In genomic region chr13:98206546-98206870, GRCm38 (mm10) we compare ENCODE assay signal across 7 mouse cellular contexts. TPM values are rescaled to one million over a fixed set of nuclear protein-coding genes. Genes with fewer than 3 reads are reported as not detected.
A peak's percentile ranks its signal among the peaks of the same experiment; 100 is the strongest.
DNase-seq lines count a peak whose midpoint lies in the region; ATAC-seq lines count a peak whose summit lies in the region.

No protein-coding gene starts in this region.

- peak overlapping the region; percentile 98 for H3K4me2 ChIP-seq in neural tube, embryonic 11.5 days (ENCODE audit: low read depth)
- peak overlapping the region; percentile 98 for H3K4me2 ChIP-seq in forebrain, embryonic 14.5 days (ENCODE audit: low read length)
- peak overlapping the region; percentile 96 for H3K4me2 ChIP-seq in liver, embryonic 12.5 days

- H3K36me3 ChIP-seq in neural tube, embryonic 11.5 days (ENCODE audit: control insufficient read depth, insufficient read depth, low read length), result no peaks in the 10 kb centered on the region
- no peaks in the 10 kb centered on the region for H3K36me3 ChIP-seq in forebrain, embryonic 14.5 days (ENCODE audit: control insufficient read depth, insufficient read depth, low read length)
- H3K36me3 ChIP-seq in liver, embryonic 12.5 days, result no peaks in the 10 kb centered on the region

- H3K27me3 ChIP-seq in neural tube, embryonic 11.5 days (ENCODE audit: control insufficient read depth, insufficient read depth, low read length), result no peaks in the 10 kb centered on the region
- peaks cover 7% of the 10 kb centered on the region; the same call in 1 of the 2 replicates for H3K27me3 ChIP-seq in forebrain, embryonic 14.5 days (replicated peaks; ENCODE audit: control insufficient read depth, insufficient read depth, low read length)
- peaks cover 78% of the 10 kb centered on the region for H3K27me3 ChIP-seq in liver, embryonic 12.5 days (replicated peaks)

- peak overlapping the region; percentile 56 for H3K9ac ChIP-seq in neural tube, embryonic 11.5 days (ENCODE audit: low read length)
- H3K9ac ChIP-seq in forebrain, embryonic 14.5 days (ENCODE audit: low read length), result peak overlapping the region; percentile 72
- H3K9ac ChIP-seq in liver, embryonic 12.5 days, result peak overlapping the region; percentile 57

- no peak overlapping the region for H3K27ac ChIP-seq in neural tube, embryonic 11.5 days (ENCODE audit: low read depth, low read length)
- no peak overlapping the region; the same call in 1 of the 2 replicates for H3K27ac ChIP-seq in forebrain, embryonic 14.5 days (ENCODE audit: low read depth, low read length)
- no peak overlapping the region for H3K27ac ChIP-seq in liver, embryonic 12.5 days

- DNase-seq in neural tube, embryonic 11.5 days (ENCODE audit: low spot score), result no peak
- DNase-seq in neural tube, embryonic 10.5 days (ENCODE audit: extremely low spot score, low spot score), result no peak
- DNase-seq in forebrain, embryonic 14.5 days (ENCODE audit: low spot score), result no peak
- DNase-seq in right cerebral cortex, postnatal 36 days (ENCODE audit: low spot score in 2 of 2), result no peak
- no peak for DNase-seq in urinary bladder, adult 18-20 months (ENCODE audit: low spot score in 2 of 2)

- H3K4me1 ChIP-seq in neural tube, embryonic 11.5 days (ENCODE audit: control insufficient read depth, insufficient read depth, low read length), result 0 out of 2 replicates have a peak, but pooled peaks cover 4% of the 10 kb centered on the region
- 0 out of 2 replicates have a peak, but pooled peaks cover 2% of the 10 kb centered on the region for H3K4me1 ChIP-seq in forebrain, embryonic 14.5 days (ENCODE audit: control insufficient read depth, insufficient read depth, low read length)
- H3K4me1 ChIP-seq in liver, embryonic 12.5 days, result peaks cover 12% of the 10 kb centered on the region

- no peak; the same call in 1 of the 2 replicates for ATAC-seq in neural tube, embryonic 11.5 days (ENCODE audit: insufficient read depth, low FRiP score, low TSS enrichment)
- no peak for ATAC-seq in forebrain, embryonic 14.5 days
- ATAC-seq in liver, embryonic 12.5 days, result no peak
- no peak for ATAC-seq in monocyte, adult 5-6 weeks (replicated peaks; ENCODE audit: insufficient number of reproducible peaks, low FRiP score, low TSS enrichment, poor library complexity, severe bottlenecking)

- 2% methylated on average over 13 of the region's 13 CpGs for WGBS in neural tube, embryonic 11.5 days
- 2% methylated on average over 13 of the region's 13 CpGs for WGBS in forebrain, embryonic 14.5 days
- 5% methylated on average over 13 of the region's 13 CpGs for WGBS in liver, embryonic 12.5 days (ENCODE audit: insufficient replicate concordance)

- H3K4me3 ChIP-seq in neural tube, embryonic 11.5 days (ENCODE audit: low read depth, low read length), result peak overlapping the region; percentile 61
- H3K4me3 ChIP-seq in forebrain, embryonic 14.5 days (ENCODE audit: low read depth, low read length), result peak overlapping the region; percentile 57
- H3K4me3 ChIP-seq in liver, embryonic 12.5 days, result peak overlapping the region; percentile 65

- H3K9me3 ChIP-seq in neural tube, embryonic 11.5 days (ENCODE audit: control insufficient read depth, low read length), result no peaks in the 10 kb centered on the region
- no peaks in the 10 kb centered on the region for H3K9me3 ChIP-seq in forebrain, embryonic 14.5 days (replicated peaks; ENCODE audit: control insufficient read depth, low read length)
- H3K9me3 ChIP-seq in liver, embryonic 12.5 days (replicated peaks), result no peaks in the 10 kb centered on the region

RNA-seq across cellular contexts. Expression of gene Arhgef28, which starts 0.3 kb away (rescaled TPM):
- 7.7 and 9.0 TPM in 2 replicates for polyA plus RNA-seq in neural tube, embryonic 11.5 days (2014; fragmentation: Nextera tagmentation; extraction: Ambion mirVana)
- 9.9 and 10.9 TPM in 2 replicates for polyA plus RNA-seq in forebrain, embryonic 14.5 days (2014; fragmentation: Nextera tagmentation; extraction: Ambion mirVana)
- 0.85 and 1.2 TPM in 2 replicates for polyA plus RNA-seq in liver, embryonic 12.5 days (2016; fragmentation: Nextera tagmentation; extraction: Ambion mirVana)
- total RNA-seq in monocyte, adult 5-6 weeks (2017), result 0.19 TPM in 1 of 3 replicates, not detected in the others

RNA-seq across cellular contexts. Expression of gene Utp15, which starts 56.3 kb away (rescaled TPM):
- 43.3 and 44.0 TPM in 2 replicates for polyA plus RNA-seq in neural tube, embryonic 11.5 days (2014; fragmentation: Nextera tagmentation; extraction: Ambion mirVana)
- polyA plus RNA-seq in forebrain, embryonic 14.5 days (2014; fragmentation: Nextera tagmentation; extraction: Ambion mirVana), result 26.4 and 30.6 TPM in 2 replicates
- 26.9 and 28.4 TPM in 2 replicates for polyA plus RNA-seq in liver, embryonic 12.5 days (2016; fragmentation: Nextera tagmentation; extraction: Ambion mirVana)
- total RNA-seq in monocyte, adult 5-6 weeks (2017), result 25.2 to 29.2 TPM (median 28.7 TPM) in 3 replicates

RNA-seq across cellular contexts. Expression of gene Ankra2, which starts 56.4 kb away (rescaled TPM):
- polyA plus RNA-seq in neural tube, embryonic 11.5 days (2014; fragmentation: Nextera tagmentation; extraction: Ambion mirVana), result 35.7 and 36.5 TPM in 2 replicates
- polyA plus RNA-seq in forebrain, embryonic 14.5 days (2014; fragmentation: Nextera tagmentation; extraction: Ambion mirVana), result 73.4 and 79.1 TPM in 2 replicates
- 11.6 and 11.7 TPM in 2 replicates for polyA plus RNA-seq in liver, embryonic 12.5 days (2016; fragmentation: Nextera tagmentation; extraction: Ambion mirVana)
- 38.3 to 47.0 TPM (median 45.0 TPM) in 3 replicates for total RNA-seq in monocyte, adult 5-6 weeks (2017)
